Comparison of ENCODE assay signal across 26 mouse cellular contexts in the genomic region with DNA sequence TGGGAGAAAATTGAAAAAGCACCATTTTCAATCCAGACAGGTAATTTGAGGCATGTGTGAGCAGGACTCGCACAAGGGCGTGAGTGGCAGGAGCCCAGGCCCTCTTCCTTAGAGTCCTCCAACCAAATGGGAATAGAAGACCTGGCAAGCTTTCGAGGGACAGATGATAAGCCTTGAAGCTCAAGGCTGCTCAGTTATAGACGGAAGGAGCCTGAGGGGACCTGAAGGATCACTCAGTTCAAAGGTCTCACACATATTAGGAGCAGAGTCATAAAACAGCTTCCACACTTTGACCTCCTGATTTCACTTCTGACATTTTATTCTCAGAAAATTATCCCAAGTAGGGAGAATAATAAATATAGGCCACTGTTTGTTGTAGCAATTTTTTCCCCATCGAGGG. TPM values are rescaled to one million over a fixed set of nuclear protein-coding genes. Genes with fewer than 3 reads are reported as not detected.
"Had no signal": no experiment of that assay in that cellular context is flagged by ENCODE, and none has a peak within 500 bp of the region (broad histone marks: within the 10 kb centered on the region; RNA-seq: fewer than 3 reads in every experiment).

No protein-coding gene starts in this region.

- ATAC-seq: liver, embryonic 12.5 days had no signal

- H3K27ac ChIP-seq: heart, adult 2 months; heart, embryonic 13.5 days; heart, embryonic 15.5 days; hindbrain, embryonic 13.5 days; hindbrain, embryonic 15.5 days; hindbrain, postnatal 0 days; layer of hippocampus, adult 2 months; limb, embryonic 13.5 days; limb, embryonic 15.5 days; liver, embryonic 12.5 days; liver, embryonic 14.5 days had no signal

- H3K4me2 ChIP-seq: heart, embryonic 11.5 days; heart, embryonic 13.5 days; heart, embryonic 15.5 days; hindbrain, embryonic 13.5 days; hindbrain, embryonic 15.5 days; limb, embryonic 13.5 days; limb, embryonic 15.5 days; liver, embryonic 12.5 days had no signal

- DNase-seq: gastrocnemius, postnatal 14 days; gastrocnemius, postnatal 36 days; heart, adult 11 months; heart, adult 2 months; heart, postnatal 14 days; heart, postnatal 36 days; kidney, adult 18-20 months; kidney, adult 8-10 months; kidney, postnatal 10 days; kidney, postnatal 25 days; kidney, postnatal 4 days; layer of hippocampus, adult 9-11 months; layer of hippocampus, postnatal 36 days; left cerebral cortex, postnatal 4 days had no signal

- H3K9me3 ChIP-seq: heart, embryonic 13.5 days; heart, embryonic 15.5 days; hindbrain, embryonic 13.5 days; hindbrain, embryonic 15.5 days; limb, embryonic 13.5 days; limb, embryonic 15.5 days; liver, embryonic 12.5 days had no signal

- H3K27me3 ChIP-seq: heart, embryonic 13.5 days; heart, embryonic 15.5 days; hindbrain, embryonic 15.5 days; limb, embryonic 13.5 days; limb, embryonic 15.5 days had no signal

- H3K4me1 ChIP-seq: hindbrain, embryonic 13.5 days; hindbrain, embryonic 15.5 days; limb, embryonic 15.5 days had no signal

- H3K4me3 ChIP-seq: heart, adult 2 months; heart, embryonic 13.5 days; heart, embryonic 15.5 days; hindbrain, embryonic 13.5 days; hindbrain, embryonic 15.5 days; layer of hippocampus, adult 2 months; limb, embryonic 13.5 days; limb, embryonic 15.5 days; liver, embryonic 12.5 days had no signal

- H3K9ac ChIP-seq: heart, embryonic 13.5 days; heart, embryonic 15.5 days; hindbrain, embryonic 13.5 days; hindbrain, embryonic 15.5 days; limb, embryonic 13.5 days; limb, embryonic 15.5 days; liver, embryonic 12.5 days; liver, embryonic 14.5 days had no signal

- H3K36me3 ChIP-seq: heart, embryonic 13.5 days; heart, embryonic 15.5 days; hindbrain, embryonic 13.5 days; hindbrain, embryonic 15.5 days; limb, embryonic 13.5 days; limb, embryonic 15.5 days; liver, embryonic 12.5 days had no signal

RNA-seq across cellular contexts. Expression of a gene that starts 2.9 kb away (rescaled TPM):
- polyA plus RNA-seq: heart, adult 2 months; liver, adult 2 months had no signal

RNA-seq across cellular contexts. Expression of a gene that starts 29.9 kb away (rescaled TPM):
- polyA plus RNA-seq: liver, adult 2 months had no signal
